Mouse (Mus musculus) embryonic facial prominence, embryonic 15.5 days (tissue): ENCODE data around the gene Ccdc183. TPM values are rescaled to one million over a fixed set of nuclear protein-coding genes. Genes with fewer than 3 reads are reported as not detected.

Experiments
- ATAC-seq: fragments of 200-750 bp; cut with Nextera tagmentation; 2 replicates; pipeline ENCODE4 v1.8.0; 2017; ENCODE audit warnings: low read depth, moderate TSS enrichment; ENCODE audit not compliant: insufficient number of reproducible peaks, low FRiP score, low TSS enrichment
- H3K27ac ChIP-seq: fragments of 300-500 bp; sonication (generic); replicated peaks from 2 replicates; pipeline ENCODE4 v1.5.1; 2015; ENCODE audit warnings: mild to moderate bottlenecking, inconsistent platforms
- H3K27me3 ChIP-seq: fragments of 300-500 bp; sonication (generic); 2 replicates; pipeline ENCODE4 v1.6.1; 2015; ENCODE audit warnings: inconsistent platforms
- H3K36me3 ChIP-seq: fragments of 300-500 bp; sonication (generic); 2 replicates; pipeline ENCODE4 v1.6.1; 2015; ENCODE audit warnings: mild to moderate bottlenecking, inconsistent platforms
- H3K4me1 ChIP-seq: fragments of 300-500 bp; sonication (generic); 2 replicates; pipeline ENCODE4 v1.6.1; 2015; ENCODE audit warnings: inconsistent platforms
- H3K4me2 ChIP-seq: fragments of 300-500 bp; sonication (generic); replicated peaks from 2 replicates; pipeline ENCODE4 v1.6.1; 2015; ENCODE audit warnings: mild to moderate bottlenecking, inconsistent platforms
- H3K4me3 ChIP-seq: fragments of 300-500 bp; sonication (generic); replicated peaks from 2 replicates; pipeline ENCODE4 v1.5.1; 2015; ENCODE audit warnings: mild to moderate bottlenecking, inconsistent platforms
- H3K9ac ChIP-seq: fragments of 300-500 bp; sonication (generic); 2 replicates; pipeline ENCODE4 v1.6.1; 2015; ENCODE audit warnings: inconsistent platforms
- H3K9me3 ChIP-seq: fragments of 300-500 bp; sonication (generic); replicated peaks from 2 replicates; pipeline ENCODE4 v1.6.1; 2016; ENCODE audit warnings: inconsistent platforms
- WGBS: fragments of 180-500 bp; shearing (Covaris S2); methylation state at CpG from one replicate; pipeline ENCODE4 v1.1.7; 2015; 5-methylcytosine and 5-hydroxymethylcytosine counted together
- polyA plus RNA-seq: library from polyadenylated mRNA; unstranded; fragments of >200 nt; fragmentation: Nextera tagmentation; extraction: Ambion mirVana; gene quantifications from 2 replicates; pipeline ENCODE4 v1.2.1, GENCODE M21; 2015

The Ccdc183 gene
- polyA plus RNA-seq, 1 experiment from 2014 or later, result 0.29 TPM

DNA sequence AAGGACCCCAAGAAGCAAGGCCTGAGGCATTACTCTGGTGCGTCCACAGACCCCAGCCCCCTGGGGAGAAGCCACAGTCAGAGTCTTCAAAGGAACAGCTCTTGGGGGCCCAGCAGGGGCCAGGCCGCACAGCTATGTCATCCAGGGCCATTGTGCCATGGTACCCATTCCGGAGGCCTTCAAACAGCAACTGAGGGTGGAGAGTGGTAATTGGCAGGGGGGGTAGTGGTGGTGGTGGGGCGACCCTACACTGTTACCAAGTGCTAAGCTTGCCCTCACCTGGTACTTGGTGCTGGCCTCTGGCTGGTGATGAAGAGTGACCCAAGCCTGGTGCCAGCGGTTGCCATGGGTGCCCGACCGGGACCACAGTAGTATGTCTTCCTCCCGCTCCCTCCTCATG is 51.7 kb downstream of the Ccdc183 start:
- no peak overlapping the region for H3K4me2 ChIP-seq
- no peaks in the 10 kb centered on the region for H3K9me3 ChIP-seq
- H3K27ac ChIP-seq, result no peak overlapping the region
- no peaks in the 10 kb centered on the region for H3K4me1 ChIP-seq
- ATAC-seq, result no peak
- H3K36me3 ChIP-seq, result peaks cover 77% of the 10 kb centered on the region
- no peak overlapping the region for H3K4me3 ChIP-seq
- H3K27me3 ChIP-seq, result no peaks in the 10 kb centered on the region
- no peak overlapping the region for H3K9ac ChIP-seq
- WGBS, result 89% methylated on average over 8 of the region's 8 CpGs

DNA sequence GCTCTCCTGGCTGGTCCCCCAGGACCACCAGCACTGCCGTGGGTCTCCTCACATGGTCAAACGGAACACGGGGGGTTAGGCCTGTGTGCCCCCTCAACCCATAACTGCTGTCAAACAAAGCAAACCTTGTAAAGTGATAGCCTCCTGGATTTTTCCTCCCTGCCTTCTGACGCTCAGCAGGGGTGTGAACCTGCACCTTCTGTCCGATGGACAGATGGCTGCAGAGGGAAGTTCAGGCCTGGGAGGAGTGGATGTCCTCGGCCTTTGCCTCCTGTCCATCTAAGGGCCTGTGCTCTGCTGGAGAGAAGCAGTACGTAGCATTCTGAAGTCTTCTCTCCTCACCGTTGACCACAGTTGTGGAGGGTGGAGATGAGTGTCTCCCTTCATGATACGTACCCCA is 55.5 kb downstream of the Ccdc183 start:
- Histone ChIP-seq H3K27ac (no peak overlapping the region), H3K9ac (no peak overlapping the region), H3K9me3 (no peaks in the 10 kb centered on the region), H3K4me1 (peaks cover 18% of the 10 kb centered on the region), H3K4me2 (no peak overlapping the region), H3K36me3 (peaks cover 63% of the 10 kb centered on the region), H3K27me3 (no peaks in the 10 kb centered on the region), H3K4me3 (no peak overlapping the region)
- no peak for ATAC-seq
- 83% methylated on average over 9 of the region's 9 CpGs for WGBS

DNA sequence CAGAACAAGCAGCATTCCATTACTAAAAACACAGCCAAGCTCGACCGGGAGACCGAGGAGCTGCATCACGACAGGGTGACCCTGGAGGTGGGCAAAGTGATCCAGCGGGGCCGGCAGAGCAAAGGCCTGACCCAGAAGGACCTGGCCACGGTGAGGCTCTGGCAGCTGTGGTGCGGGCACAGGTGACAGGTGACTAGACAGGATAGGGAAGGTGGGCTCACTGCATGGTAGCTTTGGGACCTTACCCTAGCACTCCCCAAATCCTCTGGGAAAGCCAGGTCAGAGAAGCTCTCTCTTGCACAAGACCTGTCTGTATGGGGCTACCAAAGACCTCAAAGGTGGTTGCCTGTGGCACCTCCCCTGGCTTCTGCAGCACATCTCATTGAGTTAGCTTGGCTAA is 56.9 kb downstream of the Ccdc183 start:
- Histone ChIP-seq H3K36me3 (peaks cover 56% of the 10 kb centered on the region), H3K9me3 (no peaks in the 10 kb centered on the region), H3K9ac (no peak overlapping the region), H3K27ac (no peak overlapping the region), H3K4me2 (no peak overlapping the region), H3K4me1 (peaks cover 21% of the 10 kb centered on the region), H3K4me3 (no peak overlapping the region), H3K27me3 (no peaks in the 10 kb centered on the region)
- ATAC-seq, result no peak
- 78% methylated on average over 8 of the region's 8 CpGs for WGBS

DNA sequence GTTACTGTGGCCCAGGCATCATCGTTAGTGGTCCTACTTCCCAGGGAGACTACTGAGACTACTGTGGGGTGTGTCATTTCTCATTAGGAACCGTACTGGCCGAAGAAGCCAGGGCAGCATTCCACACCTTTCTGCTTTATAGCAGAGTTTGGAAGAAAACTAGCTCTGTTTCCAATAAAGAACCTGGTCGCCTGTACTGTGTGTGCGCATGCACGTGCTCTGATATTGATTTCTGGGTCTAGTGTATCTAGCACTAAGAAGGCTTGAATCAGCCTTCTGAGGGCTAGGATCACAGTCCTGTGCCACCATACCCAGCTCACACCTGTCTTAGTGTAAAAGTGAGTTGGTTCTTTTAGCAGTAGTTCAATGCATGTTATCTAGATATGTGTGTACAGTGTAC is 58.7 kb downstream of the Ccdc183 start:
- no peaks in the 10 kb centered on the region for H3K27me3 ChIP-seq
- ATAC-seq, result no peak

More for the DNA sequence above, 58.7 kb downstream of the Ccdc183 start:
- Histone ChIP-seq H3K27ac (no peak overlapping the region), H3K4me1 (peaks cover 21% of the 10 kb centered on the region), H3K4me3 (peak overlapping the region; percentile 100), H3K36me3 (peaks cover 38% of the 10 kb centered on the region), H3K9ac (peak overlapping the region; percentile 95; the same call in 1 of the 2 replicates), H3K4me2 (peak overlapping the region; percentile 93), H3K9me3 (no peaks in the 10 kb centered on the region)
- 39% methylated on average over 6 of the region's 6 CpGs for WGBS

Other genes starting within 250 kb of the Ccdc183 start
- gene Sapcd2, start 245.4 kb downstream of the Ccdc183 start, polyA plus RNA-seq, result 29.2 and 32.8 TPM in 2 replicates
- 7.4 and 9.0 TPM in 2 replicates for gene Entpd2, start 221.8 kb downstream of the Ccdc183 start, polyA plus RNA-seq
- gene Npdc1, start 218.3 kb downstream of the Ccdc183 start, polyA plus RNA-seq, result 64.9 and 67.8 TPM in 2 replicates
- 0.08 and 0.20 TPM in 2 replicates for gene Fut7, start 194.4 kb downstream of the Ccdc183 start, polyA plus RNA-seq
- 4.0 and 4.1 TPM in 2 replicates for gene Abca2, start 189.0 kb downstream of the Ccdc183 start, polyA plus RNA-seq
- 72.8 and 75.5 TPM in 2 replicates for gene Clic3, start 160.8 kb downstream of the Ccdc183 start, polyA plus RNA-seq
- gene Paxx, start 156.6 kb downstream of the Ccdc183 start, polyA plus RNA-seq, result 48.7 and 49.1 TPM in 2 replicates
- gene Ptgds, start 147.6 kb downstream of the Ccdc183 start, polyA plus RNA-seq, result 18.7 and 20.8 TPM in 2 replicates
- gene Lcn12, start 123.8 kb downstream of the Ccdc183 start, polyA plus RNA-seq, result not detected in 2 replicates
- 81.2 and 96.3 TPM in 2 replicates for gene Fbxw5, start 116.9 kb downstream of the Ccdc183 start, polyA plus RNA-seq
- 5.6 and 7.2 TPM in 2 replicates for gene C8g, start 116.0 kb downstream of the Ccdc183 start, polyA plus RNA-seq
- 34.8 and 36.2 TPM in 2 replicates for gene Traf2, start 70.7 kb downstream of the Ccdc183 start, polyA plus RNA-seq
- gene Edf1, start 59.8 kb downstream of the Ccdc183 start, polyA plus RNA-seq, result 355 and 373 TPM in 2 replicates
- gene Mamdc4, start 42.8 kb downstream of the Ccdc183 start, polyA plus RNA-seq, result 3.3 and 4.9 TPM in 2 replicates
- 147 and 157 TPM in 2 replicates for gene Phpt1, start 42.5 kb downstream of the Ccdc183 start, polyA plus RNA-seq
- gene Ajm1, start 35.9 kb downstream of the Ccdc183 start, polyA plus RNA-seq, result 0.60 and 0.63 TPM in 2 replicates
- 82.1 and 83.3 TPM in 2 replicates for gene Rabl6, start 9.2 kb downstream of the Ccdc183 start, polyA plus RNA-seq
- gene Tmem141, start 4.3 kb upstream of the Ccdc183 start, polyA plus RNA-seq, result 28.6 and 30.5 TPM in 2 replicates
- gene Fcna, start 10.4 kb upstream of the Ccdc183 start, polyA plus RNA-seq, result 2.8 and 3.5 TPM in 2 replicates
- gene Lcn8, start 35.4 kb upstream of the Ccdc183 start, polyA plus RNA-seq, result not detected in 2 replicates
- not detected in 2 replicates for gene Lcn5, start 40.3 kb upstream of the Ccdc183 start, polyA plus RNA-seq
- gene Lcn6, start 59.1 kb upstream of the Ccdc183 start, polyA plus RNA-seq, result not detected in 2 replicates
- gene Lcn10, start 65.0 kb upstream of the Ccdc183 start, polyA plus RNA-seq, result not detected in 2 replicates
- gene Obp2a, start 82.4 kb upstream of the Ccdc183 start, polyA plus RNA-seq, result not detected in 2 replicates
- gene Bmyc, start 89.1 kb upstream of the Ccdc183 start, polyA plus RNA-seq, result 91.8 and 93.2 TPM in 2 replicates
- gene Obp2b, start 119.3 kb upstream of the Ccdc183 start, polyA plus RNA-seq, result not detected in 2 replicates
- not detected in 2 replicates for gene Lcn3, start 147.9 kb upstream of the Ccdc183 start, polyA plus RNA-seq
- not detected in 2 replicates for gene Lcn11, start 159.3 kb upstream of the Ccdc183 start, polyA plus RNA-seq
- gene Gm13539, start 164.6 kb upstream of the Ccdc183 start, polyA plus RNA-seq, result not detected in 2 replicates
- not detected in 2 replicates for gene Glt6d1, start 198.2 kb upstream of the Ccdc183 start, polyA plus RNA-seq
- gene Lcn9, start 205.5 kb upstream of the Ccdc183 start, polyA plus RNA-seq, result not detected in 2 replicates
- gene Sohlh1, start 229.6 kb upstream of the Ccdc183 start, polyA plus RNA-seq, result not detected in 2 replicates
- gene Kcnt1, start 246.1 kb upstream of the Ccdc183 start, polyA plus RNA-seq, result 0.32 and 0.42 TPM in 2 replicates